Comparison of ENCODE assay signal across 12 mouse cellular contexts in the genomic region with DNA sequence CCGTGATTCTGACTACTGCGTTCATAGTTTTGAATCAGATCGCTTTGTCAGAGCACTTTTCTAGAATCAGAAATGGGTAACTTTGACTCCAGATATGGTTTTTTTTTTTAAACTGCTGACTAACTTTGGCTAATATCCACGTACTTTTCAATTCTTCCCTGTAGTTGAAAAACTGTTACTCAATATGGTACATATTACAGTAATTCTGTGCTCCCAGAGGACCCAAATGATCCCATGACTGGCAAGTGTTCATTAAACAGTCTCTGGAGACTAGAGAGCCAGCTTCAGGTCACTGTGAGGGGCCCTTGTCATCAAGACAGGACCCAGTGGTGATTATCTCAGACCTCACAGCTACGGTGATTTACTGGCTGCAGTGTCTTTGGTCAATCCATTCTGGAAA.
"Had no signal": no experiment of that assay in that cellular context is flagged by ENCODE, and none has a peak within 500 bp of the region (broad histone marks: within the 10 kb centered on the region; RNA-seq: fewer than 3 reads in every experiment).

No protein-coding gene starts in this region.

- H3K4me3 ChIP-seq: limb, embryonic 12.5 days; midbrain, embryonic 13.5 days had no signal

- H3K4me1 ChIP-seq: limb, embryonic 12.5 days; midbrain, embryonic 13.5 days had no signal

- H3K27me3 ChIP-seq: limb, embryonic 12.5 days; midbrain, embryonic 13.5 days had no signal

- DNase-seq: kidney, adult 8-10 months; kidney, postnatal 25 days; layer of hippocampus, adult 9-11 months; layer of hippocampus, postnatal 36 days; lung, adult 2 months; lung, postnatal 36 days; right cerebral cortex, postnatal 25 days; thymus, adult 18-20 months; thymus, postnatal 14 days had no signal

- ATAC-seq: midbrain, embryonic 13.5 days had no signal

- H3K4me2 ChIP-seq: limb, embryonic 12.5 days; midbrain, embryonic 13.5 days had no signal

- H3K9me3 ChIP-seq: limb, embryonic 12.5 days; midbrain, embryonic 13.5 days had no signal

- H3K27ac ChIP-seq: limb, embryonic 12.5 days; liver, embryonic 14.5 days; midbrain, embryonic 13.5 days had no signal

- H3K9ac ChIP-seq: limb, embryonic 12.5 days; liver, embryonic 14.5 days; midbrain, embryonic 13.5 days had no signal
